Comparison of ENCODE assay signal across 9 mouse cellular contexts in the genomic region with DNA sequence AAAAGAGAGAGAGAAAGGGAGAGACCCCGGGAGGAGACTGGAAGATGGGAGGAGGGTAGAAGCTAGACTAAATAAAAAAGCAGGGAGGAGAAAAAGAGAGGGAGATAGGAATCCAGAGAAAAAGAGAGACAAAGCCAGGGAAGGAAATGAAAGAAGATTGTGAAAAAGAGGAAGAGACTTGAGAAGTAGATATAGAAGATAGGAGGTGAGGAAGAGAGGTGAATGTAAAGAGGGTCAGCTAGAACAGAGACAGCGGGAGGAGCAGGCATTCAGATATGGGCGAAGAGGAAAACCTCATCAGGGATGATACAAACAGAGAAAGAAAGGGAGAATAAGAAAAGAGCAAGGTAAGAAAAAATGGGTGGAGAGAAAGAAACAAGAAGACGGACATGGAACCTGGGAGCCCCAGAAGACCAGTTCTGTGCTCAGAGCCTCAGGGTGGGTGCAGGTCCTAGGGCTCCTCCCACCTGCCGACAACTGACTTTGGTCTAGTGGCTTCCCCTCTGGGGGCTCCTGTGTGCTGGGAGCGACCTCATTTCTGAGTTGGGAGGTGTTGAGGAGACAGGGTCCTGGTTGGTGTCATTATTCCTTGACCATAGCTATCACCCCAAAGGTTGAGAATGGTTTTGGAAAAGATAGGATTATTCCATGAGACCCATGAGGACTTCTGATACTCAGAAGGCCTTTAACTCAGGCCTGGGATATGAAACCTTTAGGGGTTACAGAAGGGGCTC. TPM values are rescaled to one million over a fixed set of nuclear protein-coding genes. Genes with fewer than 3 reads are reported as not detected.
A peak's percentile ranks its signal among the peaks of the same experiment; 100 is the strongest.
DNase-seq lines count a peak whose midpoint lies in the region; ATAC-seq and TF ChIP-seq lines count a peak whose summit lies in the region.
"Had no signal": no experiment of that assay in that cellular context is flagged by ENCODE, and none has a peak within 500 bp of the region (broad histone marks: within the 10 kb centered on the region; RNA-seq: fewer than 3 reads in every experiment).

No protein-coding gene starts in this region.

- no peaks in the 10 kb centered on the region for H3K27me3 ChIP-seq in heart, embryonic 14.5 days (ENCODE audit: control insufficient read depth, insufficient read depth, low read length)
- H3K27me3 ChIP-seq in forebrain, embryonic 12.5 days: no peaks in the 10 kb centered on the region
- H3K27me3 ChIP-seq in limb, embryonic 14.5 days (ENCODE audit: control insufficient read depth, insufficient read depth, low read length): no peaks in the 10 kb centered on the region
- H3K27me3 ChIP-seq in stomach, embryonic 15.5 days (replicated peaks): no peaks in the 10 kb centered on the region

- WGBS in heart, embryonic 14.5 days: 7% methylated on average over 6 of the region's 6 CpGs
- WGBS in forebrain, embryonic 12.5 days: 4% methylated on average over 6 of the region's 6 CpGs
- 3% methylated on average over 6 of the region's 6 CpGs for WGBS in limb, embryonic 14.5 days
- WGBS in stomach, embryonic 15.5 days: 2% methylated on average over 6 of the region's 6 CpGs

- H3K36me3 ChIP-seq in heart, embryonic 14.5 days (ENCODE audit: control insufficient read depth, insufficient read depth, low read length): peaks cover 34% of the 10 kb centered on the region
- H3K36me3 ChIP-seq in forebrain, embryonic 12.5 days (replicated peaks): peaks cover 34% of the 10 kb centered on the region
- peaks cover 38% of the 10 kb centered on the region for H3K36me3 ChIP-seq in limb, embryonic 14.5 days (ENCODE audit: control insufficient read depth, insufficient read depth, low read length)
- 0 out of 2 replicates have a peak, but pooled peaks cover 6% of the 10 kb centered on the region for H3K36me3 ChIP-seq in stomach, embryonic 15.5 days

- intact Hi-C loops in heart, postnatal 25 days (cut with DNase I): loop anchor here (10.0 kb wide), 1 partner anchor 204 kb away; a partner anchor contains a TSS

- peak overlapping the region; percentile 84 for H3K4me2 ChIP-seq in heart, embryonic 14.5 days (ENCODE audit: low read length)
- peak overlapping the region; percentile 87 for H3K4me2 ChIP-seq in forebrain, embryonic 12.5 days
- H3K4me2 ChIP-seq in limb, embryonic 14.5 days (replicated peaks; ENCODE audit: low read depth, low read length, severe bottlenecking): peak overlapping the region; percentile 75
- H3K4me2 ChIP-seq in stomach, embryonic 15.5 days: peak overlapping the region; percentile 67

- no peak for DNase-seq in heart, postnatal 25 days (ENCODE audit: low spot score)
- peak; percentile 52 for DNase-seq in NIH3T3 (ENCODE audit: low read depth)
- DNase-seq in limb, embryonic 14.5 days (ENCODE audit: low spot score): no peak
- DNase-seq in right cerebral cortex, adult 2 months (ENCODE audit: low spot score in 2 of 2): no peak

- ATAC-seq in heart, embryonic 14.5 days (ENCODE audit: insufficient number of reproducible peaks, insufficient read depth, low FRiP score, low read depth): no peak
- ATAC-seq in forebrain, embryonic 12.5 days (ENCODE audit: low FRiP score): no peak
- ATAC-seq in limb, embryonic 14.5 days (ENCODE audit: low FRiP score, low read depth): no peak
- ATAC-seq in stomach, embryonic 15.5 days (ENCODE audit: insufficient read depth, low FRiP score, low read depth): no peak
- ATAC-seq in granulocyte monocyte progenitor cell, adult 5-6 weeks (replicated peaks; ENCODE audit: poor library complexity, severe bottlenecking): no peak

- H3K4me1 ChIP-seq in heart, embryonic 14.5 days (ENCODE audit: control insufficient read depth in 2 of 2, insufficient read depth in 2 of 2, low read length in 2 of 2): peaks cover 15 to 43% of the 10 kb centered on the region in 2 experiments
- peaks cover 49% of the 10 kb centered on the region for H3K4me1 ChIP-seq in forebrain, embryonic 12.5 days
- peaks cover 33% of the 10 kb centered on the region for H3K4me1 ChIP-seq in limb, embryonic 14.5 days (ENCODE audit: control insufficient read depth, insufficient read depth, low read length)
- peaks cover 34% of the 10 kb centered on the region for H3K4me1 ChIP-seq in stomach, embryonic 15.5 days

- peak overlapping the region; percentile 76 to 86 for H3K4me3 ChIP-seq in heart, embryonic 14.5 days (ENCODE audit: control insufficient read depth in 1 of 2, insufficient read depth in 1 of 2, low read depth in 1 of 2, low read length in 2 of 2)
- H3K4me3 ChIP-seq in forebrain, embryonic 12.5 days (replicated peaks): peak overlapping the region; percentile 89
- peak overlapping the region; percentile 78 for H3K4me3 ChIP-seq in limb, embryonic 14.5 days (replicated peaks; ENCODE audit: low read length)
- peak overlapping the region; percentile 82 for H3K4me3 ChIP-seq in stomach, embryonic 15.5 days (replicated peaks)

- peak overlapping the region; percentile 75 to 98 for H3K27ac ChIP-seq in heart, embryonic 14.5 days (replicated peaks in 1 of 2; ENCODE audit: control insufficient read depth in 1 of 2, insufficient read depth in 1 of 2, low read depth in 2 of 2, low read length in 2 of 2)
- peak overlapping the region; percentile 100 for H3K27ac ChIP-seq in forebrain, embryonic 12.5 days
- peak overlapping the region; percentile 99 for H3K27ac ChIP-seq in limb, embryonic 14.5 days (replicated peaks; ENCODE audit: low read depth, low read length)
- peak overlapping the region; percentile 99 for H3K27ac ChIP-seq in stomach, embryonic 15.5 days

- no peaks in the 10 kb centered on the region for H3K9me3 ChIP-seq in heart, embryonic 14.5 days (ENCODE audit: control insufficient read depth, low read length)
- H3K9me3 ChIP-seq in forebrain, embryonic 12.5 days: no peaks in the 10 kb centered on the region
- no peaks in the 10 kb centered on the region for H3K9me3 ChIP-seq in limb, embryonic 14.5 days (ENCODE audit: control insufficient read depth, low read length)
- H3K9me3 ChIP-seq in stomach, embryonic 15.5 days: no peaks in the 10 kb centered on the region

- peak overlapping the region; percentile 93 for H3K9ac ChIP-seq in heart, embryonic 14.5 days (ENCODE audit: low read length)
- peak overlapping the region; percentile 92 for H3K9ac ChIP-seq in forebrain, embryonic 12.5 days
- peak overlapping the region; percentile 93 for H3K9ac ChIP-seq in limb, embryonic 14.5 days (ENCODE audit: low read depth, low read length, severe bottlenecking)
- peak overlapping the region; percentile 3; the same call in 1 of the 2 replicates for H3K9ac ChIP-seq in stomach, embryonic 15.5 days

- no peak for TF ChIP-seq POLR2A in limb, embryonic 14.5 days (IDR thresholded peaks at IDR 0.05; ENCODE audit: borderline replicate concordance, extremely low read depth, insufficient read depth, insufficient read length)

RNA-seq across cellular contexts. Expression of a gene that starts 2.3 kb away (rescaled TPM):
- polyA plus RNA-seq in heart, embryonic 14.5 days (2014; fragmentation: Nextera tagmentation; extraction: Ambion mirVana): 18.1 and 20.5 TPM in 2 replicates
- 10 to 100 TPM; 12.6 to 15.2 TPM for total RNA-seq in heart, postnatal 25 days (2021)
- polyA plus RNA-seq in forebrain, embryonic 12.5 days (2016; fragmentation: Nextera tagmentation; extraction: Ambion mirVana): 43.5 and 46.8 TPM in 2 replicates
- polyA plus RNA-seq in limb, embryonic 14.5 days (2012; rRNA removed): 125 and 142 TPM in 2 replicates
- polyA plus RNA-seq in limb, embryonic 14.5 days (2014; fragmentation: Nextera tagmentation; extraction: Ambion mirVana): 23.6 and 32.5 TPM in 2 replicates
- polyA plus RNA-seq in stomach, embryonic 15.5 days (2015; fragmentation: Nextera tagmentation; extraction: Ambion mirVana): 29.6 and 35.7 TPM in 2 replicates
- total RNA-seq in granulocyte monocyte progenitor cell, adult 5-6 weeks (2014; fragmentation: Nextera tagmentation): 1.6 and 3.2 TPM in 2 replicates
- not detected in 2 replicates for total RNA-seq in granulocyte monocyte progenitor cell, adult 5-6 weeks (2017)

RNA-seq across cellular contexts. Expression of a gene that starts 25.8 kb away (rescaled TPM):
- 0.78 and 1.1 TPM in 2 replicates for polyA plus RNA-seq in heart, embryonic 14.5 days (2014; fragmentation: Nextera tagmentation; extraction: Ambion mirVana)
- total RNA-seq in heart, postnatal 25 days (2021): under 1 TPM; 0.45 to 0.55 TPM
- polyA plus RNA-seq in forebrain, embryonic 12.5 days (2016; fragmentation: Nextera tagmentation; extraction: Ambion mirVana): 0.83 and 1.4 TPM in 2 replicates
- 0.19 and 0.25 TPM in 2 replicates for polyA plus RNA-seq in limb, embryonic 14.5 days (2012; rRNA removed)
- 1.6 and 2.2 TPM in 2 replicates for polyA plus RNA-seq in limb, embryonic 14.5 days (2014; fragmentation: Nextera tagmentation; extraction: Ambion mirVana)
- 1.1 and 1.2 TPM in 2 replicates for polyA plus RNA-seq in stomach, embryonic 15.5 days (2015; fragmentation: Nextera tagmentation; extraction: Ambion mirVana)
- not detected in 2 replicates for total RNA-seq in granulocyte monocyte progenitor cell, adult 5-6 weeks (2014; fragmentation: Nextera tagmentation)
- not detected in 2 replicates for total RNA-seq in granulocyte monocyte progenitor cell, adult 5-6 weeks (2017)

RNA-seq across cellular contexts. Expression of a gene that starts 54.5 kb away (rescaled TPM):
- 0.15 and 0.20 TPM in 2 replicates for polyA plus RNA-seq in heart, embryonic 14.5 days (2014; fragmentation: Nextera tagmentation; extraction: Ambion mirVana)
- under 1 TPM in 1 of 2 experiments, not detected in 1; 0.18 TPM for total RNA-seq in heart, postnatal 25 days (2021)
- not detected in 2 replicates for polyA plus RNA-seq in forebrain, embryonic 12.5 days (2016; fragmentation: Nextera tagmentation; extraction: Ambion mirVana)
- polyA plus RNA-seq in limb, embryonic 14.5 days (2012; rRNA removed): 0.11 and 0.58 TPM in 2 replicates
- 0.23 TPM in 1 of 2 replicates, not detected in the other for polyA plus RNA-seq in limb, embryonic 14.5 days (2014; fragmentation: Nextera tagmentation; extraction: Ambion mirVana)
- 2.0 and 2.1 TPM in 2 replicates for polyA plus RNA-seq in stomach, embryonic 15.5 days (2015; fragmentation: Nextera tagmentation; extraction: Ambion mirVana)
- not detected in 2 replicates for total RNA-seq in granulocyte monocyte progenitor cell, adult 5-6 weeks (2014; fragmentation: Nextera tagmentation)
- 1.1 and 2.9 TPM in 2 replicates for total RNA-seq in granulocyte monocyte progenitor cell, adult 5-6 weeks (2017)
- total RNA-seq: left cerebral cortex, adult 8-10 months had no signal

RNA-seq across cellular contexts. Expression of a gene that starts 58.4 kb away (rescaled TPM):
- polyA plus RNA-seq in heart, embryonic 14.5 days (2014; fragmentation: Nextera tagmentation; extraction: Ambion mirVana): 0.41 TPM in 1 of 2 replicates, not detected in the other
- not detected for total RNA-seq in heart, postnatal 25 days (2021)
- not detected in 2 replicates for polyA plus RNA-seq in forebrain, embryonic 12.5 days (2016; fragmentation: Nextera tagmentation; extraction: Ambion mirVana)
- polyA plus RNA-seq in limb, embryonic 14.5 days (2012; rRNA removed): 0.14 and 0.27 TPM in 2 replicates
- polyA plus RNA-seq in limb, embryonic 14.5 days (2014; fragmentation: Nextera tagmentation; extraction: Ambion mirVana): 0.23 and 0.36 TPM in 2 replicates
- polyA plus RNA-seq in stomach, embryonic 15.5 days (2015; fragmentation: Nextera tagmentation; extraction: Ambion mirVana): 2.0 and 2.5 TPM in 2 replicates
- not detected in 2 replicates for total RNA-seq in granulocyte monocyte progenitor cell, adult 5-6 weeks (2014; fragmentation: Nextera tagmentation)
- 3.5 and 5.0 TPM in 2 replicates for total RNA-seq in granulocyte monocyte progenitor cell, adult 5-6 weeks (2017)
- total RNA-seq: left cerebral cortex, adult 8-10 months had no signal

RNA-seq across cellular contexts. Expression of a gene that starts 58.4 kb away (rescaled TPM):
- polyA plus RNA-seq in heart, embryonic 14.5 days (2014; fragmentation: Nextera tagmentation; extraction: Ambion mirVana): not detected in 2 replicates
- not detected for total RNA-seq in heart, postnatal 25 days (2021)
- polyA plus RNA-seq in forebrain, embryonic 12.5 days (2016; fragmentation: Nextera tagmentation; extraction: Ambion mirVana): not detected in 2 replicates
- not detected in 2 replicates for polyA plus RNA-seq in limb, embryonic 14.5 days (2012; rRNA removed)
- not detected in 2 replicates for polyA plus RNA-seq in limb, embryonic 14.5 days (2014; fragmentation: Nextera tagmentation; extraction: Ambion mirVana)
- polyA plus RNA-seq in stomach, embryonic 15.5 days (2015; fragmentation: Nextera tagmentation; extraction: Ambion mirVana): not detected in 2 replicates
- not detected in 2 replicates for total RNA-seq in granulocyte monocyte progenitor cell, adult 5-6 weeks (2014; fragmentation: Nextera tagmentation)
- total RNA-seq in granulocyte monocyte progenitor cell, adult 5-6 weeks (2017): not detected in 2 replicates
- total RNA-seq: left cerebral cortex, adult 8-10 months had no signal

Comparison
In these comparisons a context has a peak if more than half of its experiments do, and no peak if none do; other contexts are left out.
1. H3K9ac ChIP-seq: peak in every context shown above with its lines; median percentile 93 in heart, embryonic 14.5 days; 93 in limb, embryonic 14.5 days; 92 in forebrain, embryonic 12.5 days; 3 in stomach, embryonic 15.5 days.